Mouse (Mus musculus) ES-Bruce4 (cell line): ENCODE results near the gene Tia1.

Experiments used
- CTCF ChIP-seq: IDR thresholded peaks from one replicate; pipeline ENCODE4 v1.8.1; 2011; ENCODE audit warnings: low read depth, low read length
- POLR2A ChIP-seq: IDR thresholded peaks from one replicate; pipeline ENCODE4 v1.8.1; 2011; ENCODE audit warnings: low read length; ENCODE audit not compliant: insufficient read depth

DNA sequence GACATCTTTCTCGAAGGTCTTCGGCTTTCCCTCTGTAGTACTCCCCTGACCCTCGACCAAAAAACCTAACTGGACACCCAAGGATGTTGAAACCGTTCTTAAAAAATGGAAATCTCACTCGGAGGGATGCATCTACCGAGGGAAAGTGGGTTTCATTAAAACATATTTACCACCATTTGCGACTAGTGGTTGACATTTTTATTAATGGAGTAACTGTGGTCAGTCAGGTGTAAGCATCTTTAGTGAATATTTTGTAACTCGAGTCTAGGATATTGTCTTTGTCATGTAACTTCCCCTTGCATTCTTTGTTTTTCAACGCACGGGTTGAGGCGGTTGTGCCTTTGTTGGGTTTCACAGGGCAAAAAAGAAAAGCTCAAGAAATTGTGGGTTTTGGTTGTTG, 977 bp downstream of the Tia1 start:
- no peak for TF ChIP-seq POLR2A
- no peak for TF ChIP-seq CTCF
